Mouse (Mus musculus) CH12.LX (cell line): Measurements from ENCODE around the gene Afdn. TPM values are rescaled to one million over a fixed set of nuclear protein-coding genes. Genes with fewer than 3 reads are reported as not detected.

Experiments
- DNase-seq: peaks from one replicate; pipeline ENCODE4 v3.0.0-alpha.2; 2013; ENCODE audit errors: extremely low read depth
- H3K27ac ChIP-seq: 2 replicates; pipeline ENCODE4 v1.5.1; 2012; ENCODE audit warnings: low read depth, mild to moderate bottlenecking, control low read depth, moderate library complexity; ENCODE audit not compliant: insufficient read depth
- H3K27me3 ChIP-seq: replicated peaks from 2 replicates; pipeline ENCODE3; 2012; ENCODE audit warnings: inconsistent platforms
- H3K36me3 ChIP-seq, 2 experiments: replicated peaks in 1 of 2; 2 replicates each; pipeline versions ENCODE3 to v1.6.1; 2012; ENCODE audit warnings: inconsistent platforms in 1 of 2, low read length in 1 of 2, mild to moderate bottlenecking in 1 of 2, mixed read lengths in 1 of 2, moderate library complexity in 1 of 2; ENCODE audit not compliant: control insufficient read depth in 1 of 2, insufficient read depth in 1 of 2
- H3K4me1 ChIP-seq, 2 experiments: 2 replicates each; pipeline ENCODE4 v1.6.1; 2012; ENCODE audit warnings: inconsistent platforms in 1 of 2, moderate library complexity in 1 of 2; ENCODE audit not compliant: insufficient read depth in 2 of 2, control insufficient read depth in 1 of 2
- H3K4me2 ChIP-seq: 2 replicates; pipeline ENCODE4 v1.6.1; 2012; ENCODE audit warnings: low read depth, mild to moderate bottlenecking, control low read depth; ENCODE audit not compliant: poor library complexity, insufficient read depth, severe bottlenecking
- H3K4me3 ChIP-seq, 3 experiments: fragments of 150-350 bp in 1 of 3; sonication (generic) in 1 of 3; replicated peaks in 1 of 3; 2 replicates each; pipeline versions ENCODE3 to v1.5.1; 2011 to 2012; ENCODE audit warnings: low read depth in 2 of 3, low read length in 2 of 3, mild to moderate bottlenecking in 2 of 3, moderate library complexity in 2 of 3, control low read depth in 1 of 3, improper control_type of control experiment in 1 of 3, inconsistent platforms in 1 of 3, mixed read lengths in 1 of 3; ENCODE audit not compliant: poor library complexity in 1 of 3
- H3K79me2 ChIP-seq: replicated peaks from 2 replicates; pipeline ENCODE4 v1.6.1; 2012; ENCODE audit warnings: mild to moderate bottlenecking, moderate library complexity; ENCODE audit not compliant: control insufficient read depth, poor library complexity, insufficient read depth, severe bottlenecking; ENCODE audit errors: extremely low read depth
- H3K9ac ChIP-seq: 2 replicates; pipeline ENCODE4 v1.6.1; 2012; ENCODE audit warnings: low read depth, mild to moderate bottlenecking, control low read depth, moderate library complexity; ENCODE audit not compliant: insufficient read depth
- H3K9me3 ChIP-seq: replicated peaks from 2 replicates; pipeline ENCODE3; 2012; ENCODE audit warnings: low read length, inconsistent platforms, mixed read lengths
- CHD1 ChIP-seq: IDR thresholded peaks from 2 replicates; pipeline ENCODE4 v1.6.1; 2012; ENCODE audit warnings: low read depth, low read length, improper control_type of control experiment, inconsistent platforms
- CHD2 ChIP-seq: IDR thresholded peaks from 2 replicates; pipeline ENCODE4 v1.6.1; 2011; ENCODE audit warnings: low read length, improper control_type of control experiment
- E2F4 ChIP-seq: IDR thresholded peaks from 2 replicates; pipeline ENCODE4 v1.6.1; 2011; ENCODE audit warnings: low read depth, low read length, improper control_type of control experiment; ENCODE audit not compliant: insufficient replicate concordance
- HCFC1 ChIP-seq: IDR thresholded peaks from 2 replicates; pipeline ENCODE4 v1.6.1; 2012; ENCODE audit warnings: low read depth, mild to moderate bottlenecking, inconsistent platforms, low read length, improper control_type of control experiment
- IRF4 ChIP-seq: IDR thresholded peaks from 2 replicates; pipeline ENCODE4 v1.6.1; 2014; ENCODE audit warnings: low read depth, mild to moderate bottlenecking, inconsistent platforms, low read length, improper control_type of control experiment
- JUN ChIP-seq: IDR thresholded peaks from 2 replicates; pipeline ENCODE4 v1.6.1; 2011; ENCODE audit warnings: low read depth, mild to moderate bottlenecking, low read length, improper control_type of control experiment, moderate library complexity; ENCODE audit not compliant: insufficient read depth
- MAZ ChIP-seq: IDR thresholded peaks from 2 replicates; pipeline ENCODE4 v1.6.1; 2012; ENCODE audit warnings: low read depth, mild to moderate bottlenecking, inconsistent platforms, low read length, improper control_type of control experiment, moderate library complexity
- MEF2A ChIP-seq: IDR thresholded peaks from 2 replicates; pipeline ENCODE4 v1.6.1; 2014; ENCODE audit warnings: low read depth, mild to moderate bottlenecking, inconsistent platforms, low read length, improper control_type of control experiment, borderline replicate concordance
- MYC ChIP-seq: IDR thresholded peaks from 2 replicates; pipeline ENCODE4 v1.6.1; 2011; ENCODE audit warnings: low read depth, mild to moderate bottlenecking, improper control_type of control experiment, low read length
- NELFE ChIP-seq: IDR thresholded peaks from 2 replicates; pipeline ENCODE4 v1.6.1; 2011; ENCODE audit warnings: low read depth, low read length, improper control_type of control experiment
- PAX5 ChIP-seq: IDR thresholded peaks from 2 replicates; pipeline ENCODE4 v1.6.1; 2012; ENCODE audit warnings: low read length, inconsistent platforms, mixed read lengths
- RCOR1 ChIP-seq: conservative IDR thresholded peaks from 2 replicates; pipeline ENCODE4 v1.6.1; 2012; ENCODE audit warnings: low read depth, mild to moderate bottlenecking, inconsistent platforms, low read length, improper control_type of control experiment
- UBTF ChIP-seq: IDR thresholded peaks from 2 replicates; pipeline ENCODE4 v1.6.1; 2012; ENCODE audit warnings: low read depth, mild to moderate bottlenecking, inconsistent platforms, low read length, improper control_type of control experiment, moderate library complexity
- ZC3H11A ChIP-seq: IDR thresholded peaks from 2 replicates; pipeline ENCODE4 v1.6.1; 2012; ENCODE audit warnings: low read depth, mild to moderate bottlenecking, inconsistent platforms, low read length, improper control_type of control experiment
- ZKSCAN1 ChIP-seq: IDR thresholded peaks from 2 replicates; pipeline ENCODE4 v1.6.1; 2012; ENCODE audit warnings: low read depth, inconsistent platforms, low read length, improper control_type of control experiment, borderline replicate concordance
- ZNF384 ChIP-seq: IDR thresholded peaks from 2 replicates; pipeline ENCODE4 v1.6.1; 2012; ENCODE audit warnings: low read depth, low read length, improper control_type of control experiment, inconsistent platforms
- dilution Hi-C: fragments of 300-500 bp; cut with MboI; formaldehyde crosslinking; loops from 2 replicates; pipeline ENCODE4 v1.14.3; 2020; ENCODE audit warnings: low sequenced_read_pairs; ENCODE audit not compliant: extremely low pct_unique_long_range_greater_than_20kb, extremely low pct_ligation_motif_present
- in situ Hi-C: fragments of 300-500 bp; cut with MboI; formaldehyde crosslinking; loops from 3 replicates; pipeline ENCODE4 v1.14.3; 2019; ENCODE audit warnings: low sequenced_read_pairs, low pct_ligation_motif_present, low pct_unique_long_range_greater_than_20kb, mixed read lengths
- polyA plus RNA-seq: library from polyadenylated mRNA; unstranded; fragments of >175 nt; gene quantifications from 2 replicates; pipeline ENCODE4 v1.2.1, GENCODE M21; 2012; ENCODE audit warnings: low read depth; ENCODE audit not compliant: insufficient read length
- total RNA-seq, 2 experiments: library from RNA; depleted of rRNA; stranded (reverse); fragments of 300-350 nt in 1 of 2; fragments of >200 nt in 1 of 2; gene quantifications; 2 replicates each; pipeline ENCODE4 v1.2.3; 2012 to 2014

Afdn gene
- total and polyA plus RNA-seq, 3 experiments = 11.5 to 18.3 (median 18.0) TPM

- peaks cover 0 to 2% of the 10 kb centered on the region in 2 experiments; a peak in 1 of 4 replicates for H3K4me1 ChIP-seq
- no peak overlapping the region for H3K4me2 ChIP-seq
- H3K4me3 ChIP-seq = no peak overlapping the region
- H3K9me3 ChIP-seq = no peaks in the 10 kb centered on the region
- H3K27ac ChIP-seq = no peak overlapping the region
- no peak overlapping the region for H3K9ac ChIP-seq
- no peak for DNase-seq
- H3K36me3 ChIP-seq = no peaks in the 10 kb centered on the region
- TF ChIP-seq CHD1 (no peak), JUN (no peak), E2F4 (no peak), MEF2A (no peak), ZKSCAN1 (no peak), ZNF384 (no peak), NELFE (no peak), CHD2 (no peak), PAX5 (no peak), RCOR1 (no peak), HCFC1 (no peak), MYC (no peak), IRF4 (no peak), UBTF (no peak), ZC3H11A (no peak)
- TF ChIP-seq, all 38 proteins: peak for 0
- no peaks in the 10 kb centered on the region for H3K79me2 ChIP-seq
- in situ Hi-C loops (no loop called here), dilution Hi-C loops (no loop called here)
- no peaks in the 10 kb centered on the region for H3K27me3 ChIP-seq
Measured at GRCm38 (mm10) chr17:13716336-13716735, 44.0 kb upstream of the Afdn start.

- Histone ChIP-seq H3K27me3 (no peaks in the 10 kb centered on the region), H3K79me2 (no peaks in the 10 kb centered on the region)
- dilution Hi-C loops = no loop called here
- TF ChIP-seq ZC3H11A (no peak), JUN (no peak), MAZ (no peak)
- TF ChIP-seq, all 38 proteins: peak for 0
- Histone ChIP-seq H3K4me2 (no peak overlapping the region), H3K9me3 (no peaks in the 10 kb centered on the region), H3K36me3 (no peaks in the 10 kb centered on the region), H3K4me1 (no peaks in the 10 kb centered on the region), H3K9ac (no peak overlapping the region), H3K4me3 (no peak overlapping the region), H3K27ac (no peak overlapping the region)
- in situ Hi-C loops = no loop called here
- DNase-seq = no peak
Measured at GRCm38 (mm10) chr17:13717428-13717827, 42.9 kb upstream of the Afdn start.
